Mouse (Mus musculus) spleen, embryonic (tissue): Measurements from ENCODE around the gene Nadk.
"Not testable (repeated sequence)": the region's sequence is repeated elsewhere in the genome, so short reads cannot be mapped to it uniquely, and the experiment has no call there.

Source experiments
- CTCF ChIA-PET: fragments of 350-600 bp; sonication (Branson Sonifier 250); formaldehyde crosslinking; loops from one replicate; lab custom pipeline; 2022; lab: Charles Lee

Nadk gene

DNA sequence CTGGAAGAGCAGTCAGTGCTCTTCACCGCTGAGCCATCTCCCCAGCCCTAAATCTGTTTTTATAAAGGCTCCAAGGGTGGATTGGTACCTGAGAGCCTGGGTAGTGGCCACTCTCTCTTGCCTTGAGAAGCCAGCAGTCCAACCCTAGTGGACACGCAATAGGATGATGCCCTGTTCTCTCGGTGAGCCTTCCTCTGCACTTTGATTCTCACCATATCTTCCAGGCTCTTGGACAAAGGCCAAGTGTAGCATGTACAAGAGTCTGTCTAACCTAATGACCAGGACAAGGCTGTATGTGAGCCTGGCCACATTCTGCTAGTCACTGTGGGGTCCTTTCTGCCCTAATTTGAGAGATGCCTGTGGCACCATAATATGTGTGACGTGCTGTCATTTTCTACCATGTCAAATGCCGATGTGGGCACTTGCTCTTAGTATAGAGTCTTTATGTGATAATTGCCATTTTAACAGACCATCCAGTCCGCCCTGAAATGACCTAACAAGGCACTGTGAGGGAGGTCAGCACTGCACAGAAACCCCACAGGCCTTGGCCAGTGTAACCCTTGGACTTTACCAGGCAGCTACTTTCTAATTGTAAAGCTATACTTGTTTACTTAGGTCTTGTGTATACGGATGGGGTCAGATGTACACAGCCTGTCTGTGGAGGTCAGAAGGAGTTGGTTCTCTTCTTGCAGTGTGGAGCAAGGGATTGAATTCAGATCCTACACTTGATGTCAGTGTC, 6.6 kb downstream of the Nadk start:
- CTCF ChIA-PET = no interaction called here

DNA sequence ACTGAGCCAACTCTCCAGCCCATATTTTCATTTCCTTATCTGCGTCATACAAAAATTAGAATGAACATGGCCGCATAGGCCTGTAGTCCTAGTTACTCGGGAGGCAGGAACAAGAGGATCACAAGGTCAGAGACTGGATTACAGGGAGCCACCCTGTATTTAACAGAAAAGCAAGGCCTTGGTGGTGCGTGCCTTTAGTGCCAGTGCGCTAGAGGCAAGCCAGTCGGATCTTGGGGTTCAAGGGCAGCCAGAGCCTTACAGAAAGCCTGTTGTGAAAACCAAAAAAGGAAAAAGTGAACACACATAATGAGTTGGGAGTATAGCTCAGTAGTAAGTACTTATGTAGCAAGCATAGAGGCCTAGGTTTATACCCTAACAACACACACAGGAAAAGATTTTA, 7.6 kb downstream of the Nadk start:
- CTCF ChIA-PET = no interaction called here

DNA sequence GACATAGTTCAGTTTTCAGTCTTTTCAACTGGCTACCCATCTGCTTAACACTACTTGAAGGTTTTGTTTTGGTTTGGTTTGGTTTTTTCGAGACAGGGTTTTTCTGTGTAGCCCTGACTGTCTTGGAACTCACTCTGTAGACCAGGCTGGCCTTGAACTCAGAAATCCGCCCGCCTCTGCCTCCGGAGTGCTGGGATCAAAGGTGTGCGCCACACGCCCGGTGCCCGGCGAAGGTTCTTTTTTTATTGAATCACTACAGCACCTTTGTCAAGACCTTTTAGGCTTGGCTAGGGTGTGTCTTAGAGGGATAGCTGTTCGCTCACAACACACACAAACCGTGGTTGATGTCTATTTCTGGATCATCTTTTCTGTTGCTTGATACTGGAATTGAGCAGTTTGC, 8.1 kb downstream of the Nadk start:
- CTCF ChIA-PET = not testable (repeated sequence)

DNA sequence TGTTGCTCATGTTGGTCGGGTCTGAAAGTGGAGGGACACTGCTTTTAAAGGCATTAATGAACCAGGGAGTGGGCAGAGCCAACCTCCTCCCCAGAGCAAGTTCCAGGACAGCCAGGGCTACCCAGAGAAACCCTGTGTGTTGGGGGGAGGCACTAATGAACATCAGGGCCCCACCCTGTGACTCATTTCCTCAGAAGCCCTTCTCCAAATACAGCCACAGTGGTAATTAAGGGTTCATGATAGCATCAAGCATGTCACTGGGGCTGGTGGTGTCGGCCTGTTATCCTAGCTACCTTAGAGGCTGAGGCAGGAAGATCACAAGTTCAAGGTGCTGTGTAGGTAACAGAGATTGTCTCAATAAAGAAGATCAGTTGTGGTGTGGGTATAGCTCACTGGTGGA, 9.3 kb downstream of the Nadk start:
- CTCF ChIA-PET = no interaction called here

DNA sequence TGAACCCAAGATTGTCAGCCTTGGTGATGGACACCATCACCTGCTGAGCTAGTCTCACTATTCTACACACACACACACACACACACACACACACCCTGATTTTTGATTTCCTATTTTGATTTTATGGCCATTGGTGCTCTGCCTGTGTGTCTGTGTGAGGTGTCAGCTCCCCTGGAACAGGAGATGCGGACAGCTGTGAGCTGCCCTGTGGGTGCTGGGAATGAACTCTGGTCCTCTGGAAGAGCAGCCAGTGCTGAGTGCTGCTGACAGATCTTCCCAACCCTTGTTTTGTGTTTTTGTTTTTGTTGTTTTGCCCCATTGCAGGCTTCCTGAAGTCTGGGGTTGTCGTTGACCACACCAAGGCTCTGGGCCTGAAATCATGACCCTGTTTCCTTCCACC, 11.0 kb downstream of the Nadk start:
- CTCF ChIA-PET = no interaction called here

DNA sequence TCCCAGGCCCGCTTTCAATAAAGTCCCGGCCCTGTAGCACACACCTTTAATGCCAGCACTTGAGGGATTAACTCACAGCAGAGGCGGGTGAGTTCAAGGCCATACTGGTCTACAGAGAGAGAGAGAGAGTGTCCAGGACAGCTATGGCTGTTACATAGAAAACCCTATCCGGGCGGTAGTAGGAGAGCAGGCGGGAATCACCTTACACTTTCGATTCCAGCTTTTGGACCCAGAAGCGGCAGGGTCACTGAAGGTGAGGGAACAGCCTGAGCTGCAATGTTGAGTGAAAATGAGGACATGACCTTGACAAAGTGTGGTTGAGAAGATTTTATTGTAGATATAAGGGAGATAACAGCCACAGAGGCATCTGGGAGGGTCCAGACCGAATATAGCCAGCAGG, 11.7 kb downstream of the Nadk start:
- CTCF ChIA-PET = no interaction called here

DNA sequence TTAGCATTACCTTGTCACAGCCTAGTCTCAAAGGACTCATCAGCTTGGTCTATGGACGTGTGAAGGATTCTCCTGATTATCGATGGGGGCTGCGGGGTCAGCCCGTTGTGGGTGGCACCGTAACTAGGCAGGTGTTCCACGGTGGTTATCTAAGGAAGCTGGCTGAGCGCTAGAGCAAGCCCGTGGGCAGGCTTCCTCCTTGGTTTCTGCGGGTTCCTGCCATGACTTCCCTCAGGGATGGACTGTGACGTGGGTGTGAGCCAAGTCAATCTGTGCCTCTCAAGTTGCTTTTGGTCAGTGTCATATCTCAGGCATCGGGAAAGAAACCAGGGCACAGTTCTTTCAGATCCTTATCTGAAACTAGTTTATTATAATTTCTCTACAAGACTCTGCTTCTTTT, 12.8 kb downstream of the Nadk start:
- CTCF ChIA-PET = interaction anchor here (0.6 kb wide), 1 partner anchor 73 kb away, joined by 3 read pairs; no protein-coding TSS in a partner anchor

DNA sequence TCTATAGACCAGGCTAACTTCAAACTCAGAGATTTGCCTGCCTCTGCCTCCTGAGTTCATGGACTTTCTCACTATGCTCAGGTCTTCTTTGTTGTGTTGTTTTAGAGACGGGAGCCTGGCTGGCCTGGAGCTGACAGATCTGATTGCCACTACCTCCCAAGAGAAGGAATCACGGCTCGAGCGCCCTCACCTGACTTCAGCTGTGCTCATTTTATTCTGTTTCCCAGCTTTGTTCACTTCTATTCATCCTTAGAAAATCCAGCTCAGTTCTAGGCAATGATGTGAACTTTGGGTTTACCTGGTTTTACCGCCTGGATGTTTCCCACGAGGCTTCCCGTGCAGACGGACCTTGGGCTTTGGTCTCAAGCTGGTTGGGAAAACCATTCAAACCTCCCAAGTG, 13.3 kb downstream of the Nadk start:
- CTCF ChIA-PET = interaction anchor here (0.6 kb wide), 1 partner anchor 74 kb away, joined by 3 read pairs; no protein-coding TSS in a partner anchor

DNA sequence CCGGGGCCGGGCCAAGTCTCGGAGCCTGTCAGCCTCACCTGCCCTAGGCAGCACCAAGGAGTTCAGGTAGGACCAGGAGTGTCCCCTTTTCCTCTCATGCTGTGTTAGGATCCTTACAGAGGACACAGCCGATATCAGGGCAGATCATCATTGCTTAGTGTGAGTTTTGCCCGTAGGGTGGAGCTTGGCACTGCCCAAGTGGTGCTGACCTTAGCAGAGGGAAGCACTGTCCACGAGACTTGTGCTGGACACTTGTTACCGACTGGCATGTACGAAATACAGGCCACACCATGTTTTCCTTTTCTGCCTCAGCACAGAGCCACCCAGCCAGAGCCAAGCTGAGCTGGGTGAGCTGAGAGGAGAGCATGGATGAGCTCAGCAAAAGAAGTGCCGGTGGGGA, 15.0 kb downstream of the Nadk start:
- CTCF ChIA-PET = no interaction called here

DNA sequence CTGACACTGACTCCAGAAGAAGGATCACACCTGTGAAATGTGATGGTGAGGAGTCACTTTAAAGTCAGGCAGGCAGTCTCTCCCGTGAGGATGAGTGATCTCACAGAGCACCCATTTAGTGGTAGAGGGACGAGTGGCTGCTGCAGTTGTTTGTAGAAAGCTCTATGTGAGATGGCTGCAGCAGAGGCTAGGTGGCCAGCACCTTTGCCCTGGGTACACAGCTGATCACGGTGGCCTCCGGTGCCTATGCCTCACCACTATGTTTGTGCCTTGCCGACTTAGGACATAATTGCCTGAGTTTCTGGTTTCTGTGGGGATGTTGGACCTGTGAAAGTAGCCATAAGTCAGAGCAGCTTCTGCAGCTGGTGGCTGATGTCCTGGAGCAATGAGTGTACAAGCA, 15.6 kb downstream of the Nadk start:
- CTCF ChIA-PET = no interaction called here

DNA sequence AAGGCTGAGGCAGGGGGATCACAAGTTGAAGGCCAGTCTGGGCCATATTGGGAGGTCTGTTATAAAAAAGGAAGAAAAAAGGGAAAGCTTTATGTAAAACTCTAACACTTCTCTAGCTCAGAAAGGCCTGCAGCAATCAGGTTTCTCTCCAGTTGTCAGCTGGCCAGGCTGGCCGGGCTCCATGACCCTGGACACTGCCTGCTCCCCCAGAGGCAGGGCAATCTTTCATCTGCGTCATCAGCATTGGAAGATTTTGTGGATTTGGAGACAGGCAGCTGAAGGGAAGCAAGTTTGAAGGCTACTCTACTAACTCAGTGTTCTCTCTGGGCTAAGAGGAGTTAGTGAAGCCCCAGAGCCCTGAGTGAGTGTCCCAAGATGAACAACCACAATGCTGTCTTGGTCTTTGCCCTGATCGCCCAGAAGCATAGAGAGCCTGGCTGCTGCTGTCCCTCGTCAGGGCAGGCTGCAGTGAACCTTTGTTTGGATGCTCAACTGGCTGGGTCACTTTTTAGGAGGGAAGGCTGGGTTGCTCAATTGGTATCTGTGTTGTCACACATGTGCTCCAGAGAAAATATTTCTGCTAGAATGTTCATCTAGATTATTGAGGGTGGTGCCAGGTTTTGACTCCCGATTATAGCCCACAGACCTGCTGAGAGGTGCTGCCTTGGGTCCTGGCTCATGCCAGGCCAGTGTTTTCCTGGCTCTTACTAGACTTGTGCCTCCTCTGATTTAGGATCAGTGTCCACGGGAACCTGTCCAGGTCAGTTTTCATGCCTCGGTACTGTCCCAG, 16.4 kb downstream of the Nadk start:
- CTCF ChIA-PET = no interaction called here

DNA sequence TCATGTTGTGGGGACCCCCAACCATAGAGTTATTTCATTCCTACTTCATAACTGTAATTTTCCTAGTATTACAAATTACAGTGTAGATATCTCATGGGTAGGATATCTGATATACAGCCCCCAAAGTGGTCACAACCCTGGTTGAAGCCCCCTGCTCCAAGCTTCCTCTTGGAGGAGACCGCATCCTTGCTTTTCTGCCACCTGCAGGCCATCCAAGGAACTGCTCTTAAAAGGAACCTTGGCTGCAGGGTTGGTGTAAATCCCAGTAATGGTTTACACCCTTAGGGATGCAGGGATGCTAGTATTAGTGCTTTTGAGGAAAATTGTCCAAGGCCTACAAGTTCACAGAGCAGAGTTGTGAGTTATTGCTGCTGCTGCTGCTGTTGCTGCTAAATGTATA, 18.2 kb downstream of the Nadk start:
- CTCF ChIA-PET = interaction anchor here (1.0 kb wide), 1 partner anchor 97 kb away, joined by 3 read pairs; no protein-coding TSS in a partner anchor

DNA sequence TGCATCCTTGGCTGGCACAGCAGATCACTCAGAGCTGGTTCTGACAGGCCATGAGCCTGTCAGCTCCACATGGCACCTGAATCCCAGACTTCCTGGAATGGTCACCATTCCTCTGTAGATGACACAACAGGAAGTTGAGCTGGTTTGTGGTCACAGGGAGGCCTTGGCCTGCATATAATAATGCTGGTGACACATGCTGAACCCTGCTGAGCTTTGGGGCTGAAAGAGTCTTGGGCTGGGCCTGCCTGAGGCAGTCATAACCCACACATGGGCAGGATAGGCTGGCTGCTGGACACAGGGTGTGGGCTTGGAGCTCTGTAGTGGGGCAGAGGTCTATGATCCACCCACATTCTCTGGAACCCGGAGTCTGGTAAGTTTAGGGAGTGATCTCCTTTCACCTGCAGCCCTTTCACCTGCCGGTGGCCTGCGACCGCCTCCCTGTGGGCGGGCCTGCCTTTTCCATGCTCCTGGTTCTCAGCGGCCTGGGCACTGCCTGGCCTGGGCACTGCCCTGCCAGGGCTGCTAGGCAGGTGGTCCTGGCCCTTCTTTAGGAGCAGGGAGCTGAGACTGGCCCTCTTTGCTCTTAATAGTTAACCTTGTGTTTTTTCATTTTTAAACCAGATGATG, 20.2 kb downstream of the Nadk start:
- CTCF ChIA-PET = interaction anchor here (0.6 to 2.1 kb wide), 2 partner anchors 10 to 101 kb away, joined by 7 to 8 read pairs; no protein-coding TSS in a partner anchor

DNA sequence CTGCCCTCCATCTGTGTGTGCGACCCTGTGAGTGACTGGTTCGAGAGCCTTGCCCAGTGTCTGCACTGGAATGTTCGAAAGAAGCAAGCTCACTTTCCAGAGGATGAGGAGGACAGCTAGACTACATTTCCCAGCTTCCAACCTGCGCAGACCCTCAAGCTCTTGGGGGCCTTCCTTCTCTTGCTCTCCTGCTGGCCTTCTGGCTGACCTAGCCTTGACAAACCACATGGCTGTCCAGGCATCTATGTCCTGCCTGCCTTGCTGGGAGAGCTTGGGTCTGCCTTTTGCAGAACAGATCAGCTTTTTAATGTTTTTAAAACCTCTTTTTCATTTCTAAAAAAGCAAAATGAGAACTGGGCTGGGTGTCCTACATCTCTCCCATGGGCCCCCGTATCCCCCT, 27.2 kb downstream of the Nadk start:
- CTCF ChIA-PET = no interaction called here

DNA sequence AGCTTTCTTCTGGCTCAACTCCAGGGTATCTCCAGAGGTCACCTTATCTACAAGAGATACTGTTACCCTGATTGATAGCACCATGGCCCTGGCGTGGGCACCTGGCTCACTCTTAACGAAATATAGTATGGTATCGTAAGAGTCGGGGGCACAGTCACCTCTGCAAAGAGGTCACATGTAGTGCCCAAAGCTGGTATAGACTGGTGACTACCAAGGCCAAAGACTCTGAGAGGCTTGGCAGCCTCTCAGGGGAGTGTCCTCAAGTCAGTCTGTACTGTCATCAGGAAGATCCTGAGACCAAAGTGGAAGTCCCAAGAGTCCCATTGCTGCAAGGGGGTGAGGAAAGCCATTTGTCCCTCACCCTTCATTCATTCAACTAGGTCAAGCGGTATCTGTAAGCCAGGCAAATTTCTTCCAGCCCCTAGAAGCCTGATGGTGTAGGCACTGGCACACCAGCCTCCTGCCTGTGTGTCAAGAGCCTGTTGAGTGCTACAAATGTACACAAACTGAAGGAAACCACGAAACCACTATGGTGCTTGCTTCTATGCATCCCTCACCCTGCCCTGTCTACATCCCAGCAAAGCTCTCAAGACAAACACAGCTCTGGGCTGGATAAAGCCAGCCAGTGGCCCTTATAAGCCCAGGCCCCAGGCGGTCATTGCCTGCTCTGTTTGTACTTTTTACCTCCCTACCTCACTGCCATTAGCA, 29.0 kb downstream of the Nadk start:
- CTCF ChIA-PET = no interaction called here

DNA sequence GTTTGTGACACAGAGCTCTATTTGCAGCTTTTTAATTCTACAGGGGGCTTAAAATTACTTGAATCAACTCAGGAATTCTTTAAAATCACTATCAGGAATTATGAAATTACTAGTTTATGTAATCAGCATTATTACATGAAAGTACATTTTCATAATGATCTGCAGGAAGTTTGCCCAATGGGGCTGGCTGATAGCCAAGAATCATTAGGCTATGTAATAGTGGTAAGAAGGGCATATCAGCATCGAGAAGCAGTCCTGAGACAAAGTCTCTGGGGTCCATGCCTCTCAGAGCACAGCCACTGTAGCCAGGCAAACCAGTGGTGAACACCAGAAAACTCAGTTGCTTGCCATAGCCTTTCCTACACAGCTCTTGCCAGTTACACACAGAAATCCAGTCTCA, 31.6 kb downstream of the Nadk start:
- CTCF ChIA-PET = no interaction called here

DNA sequence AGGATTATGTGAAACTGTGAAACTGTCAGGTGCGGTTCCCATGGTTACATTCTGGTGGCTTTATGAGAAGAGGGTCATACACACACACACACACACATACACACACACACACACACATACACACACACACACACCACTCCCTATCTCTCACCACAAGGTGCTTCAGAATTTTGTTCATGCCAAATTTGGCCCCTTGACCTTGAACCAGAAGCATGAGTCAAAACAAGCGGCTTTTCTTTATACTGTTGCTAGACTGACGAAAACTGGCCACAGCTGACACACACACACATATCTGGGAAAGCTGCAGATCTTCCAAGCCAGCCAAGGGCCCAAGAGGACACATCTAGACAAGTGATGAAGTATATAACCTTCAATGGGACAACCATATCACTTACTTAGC, 33.6 kb downstream of the Nadk start:
- CTCF ChIA-PET = no interaction called here

DNA sequence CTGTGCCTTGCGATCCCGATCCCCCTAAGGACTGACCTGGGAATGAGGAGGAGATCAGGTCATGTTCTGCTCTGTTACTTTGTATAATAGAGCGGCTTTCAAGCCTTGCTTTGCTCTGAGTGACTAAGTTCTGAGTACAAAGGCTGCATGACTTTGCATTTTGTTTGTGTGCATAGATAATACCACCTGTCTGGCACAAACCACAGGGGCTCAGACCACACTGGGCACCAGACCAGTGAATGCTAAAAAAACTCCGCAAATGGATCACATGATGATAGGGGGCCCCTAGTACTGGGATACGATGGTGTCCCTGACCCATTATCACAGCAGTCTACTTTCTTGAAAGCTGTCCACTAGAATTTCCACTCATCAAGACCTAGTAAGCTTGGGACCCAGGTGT, 34.4 kb downstream of the Nadk start:
- CTCF ChIA-PET = no interaction called here

DNA sequence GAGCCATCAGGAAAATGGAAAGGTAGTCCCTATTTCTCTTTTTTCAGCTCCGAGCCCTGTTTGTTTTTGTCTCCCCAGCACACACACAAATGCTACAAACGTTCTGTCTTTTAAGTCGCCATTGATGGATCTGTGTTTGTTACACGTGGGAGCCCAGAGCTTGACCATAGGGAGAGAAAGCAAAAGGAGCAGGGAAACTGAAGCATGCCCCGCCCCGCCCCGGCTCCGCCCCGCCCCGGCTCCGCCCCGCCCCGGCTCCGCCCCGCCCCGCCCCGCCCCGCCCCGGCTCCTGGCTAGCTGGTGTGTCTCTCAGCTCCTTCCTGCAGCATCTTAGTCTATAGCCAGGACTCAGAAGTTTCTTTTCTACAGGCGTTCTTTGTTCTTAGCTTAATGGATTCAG, 36.4 kb downstream of the Nadk start:
- CTCF ChIA-PET = no interaction called here

DNA sequence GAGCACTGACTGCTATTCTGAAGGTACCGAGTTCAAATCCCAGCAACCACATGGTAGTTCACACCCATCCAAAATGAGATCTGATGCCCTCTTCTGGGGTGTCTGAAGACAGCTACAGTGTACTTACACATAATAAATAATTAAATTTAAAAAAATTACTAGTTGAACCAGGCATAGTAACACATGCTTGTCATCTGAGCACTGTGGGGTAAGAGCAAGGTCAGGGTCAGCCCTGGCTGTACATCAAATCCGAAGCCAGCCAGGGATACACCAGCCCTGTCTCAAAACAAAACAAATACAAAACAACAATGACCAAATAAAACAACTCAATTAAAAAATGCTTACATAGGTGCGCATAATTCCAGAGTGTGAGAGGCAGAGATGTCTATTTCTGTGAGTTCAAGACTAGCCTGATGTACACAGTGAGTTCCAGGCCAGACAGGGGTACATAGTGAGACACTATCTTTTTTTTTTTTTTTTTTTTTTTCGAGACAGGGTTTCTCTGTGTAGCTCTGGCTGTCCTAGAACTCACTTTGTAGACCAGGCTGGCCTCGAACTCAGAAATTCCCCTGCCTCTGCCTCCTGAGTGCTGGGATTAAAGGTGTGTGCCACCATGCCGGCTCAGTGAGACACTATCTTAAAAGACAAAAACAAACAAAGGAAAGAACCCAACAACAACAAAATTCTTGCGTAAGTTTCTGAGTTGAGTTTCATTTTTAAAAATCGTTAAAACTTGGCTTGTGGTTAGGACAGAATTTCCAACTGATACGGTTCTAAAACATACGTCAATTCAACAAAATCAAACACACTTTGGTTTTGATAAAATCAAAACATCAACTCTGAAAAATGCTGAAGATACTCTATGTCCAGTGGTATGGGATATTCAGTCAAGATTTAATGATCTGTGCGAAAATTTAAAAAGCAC, 38.0 kb downstream of the Nadk start:
- CTCF ChIA-PET = interaction anchor here (0.6 kb wide), 1 partner anchor 23 kb away, joined by 4 read pairs; no protein-coding TSS in a partner anchor
